Mouse (Mus musculus) NIH3T3 (cell line): Measurements from ENCODE around the gene Map2k3.
"Not testable (repeated sequence)": the region's sequence is repeated elsewhere in the genome, so short reads cannot be mapped to it uniquely, and the experiment has no call there.

Experiments
- DNase-seq: peaks from one replicate; pipeline ENCODE4 v3.0.0-alpha.2; 2012; ENCODE audit warnings: low read depth

Gene Map2k3

GRCm38 (mm10) chr11:60931869-60932481 is at the start of gene Map2k3:
Gene Map2k3, plus strand, starts transcription at chr11:60932033.
- DNase-seq, result peak; percentile 96

GRCm38 (mm10) chr11:60882386-60882785 is 49.4 kb upstream of the Map2k3 start:
- DNase-seq, result no peak

- DNase-seq, result not testable (repeated sequence)
Measured at GRCm38 (mm10) chr11:60886986-60887385, 44.8 kb upstream of the Map2k3 start.

GRCm38 (mm10) chr11:60889861-60890260 is 42.0 kb upstream of the Map2k3 start:
- peak; percentile 21 for DNase-seq

- DNase-seq, result no peak
Measured at GRCm38 (mm10) chr11:60890286-60890685, 41.5 kb upstream of the Map2k3 start.

- no peak for DNase-seq
Measured at GRCm38 (mm10) chr11:60890744-60891143, 41.1 kb upstream of the Map2k3 start.

GRCm38 (mm10) chr11:60895915-60896314 is 35.9 kb upstream of the Map2k3 start:
- DNase-seq, result no peak

GRCm38 (mm10) chr11:60902001-60902400 is 29.8 kb upstream of the Map2k3 start:
- DNase-seq, result no peak

- DNase-seq, result no peak
Measured at GRCm38 (mm10) chr11:60902486-60902885, 29.3 kb upstream of the Map2k3 start.

- DNase-seq, result no peak
Measured at GRCm38 (mm10) chr11:60903661-60904061, 28.2 kb upstream of the Map2k3 start.

- no peak for DNase-seq
Measured at GRCm38 (mm10) chr11:60905407-60906120, 26.3 kb upstream of the Map2k3 start.

GRCm38 (mm10) chr11:60906449-60906848 is 25.4 kb upstream of the Map2k3 start:
- DNase-seq, result no peak

GRCm38 (mm10) chr11:60908073-60908472 is 23.8 kb upstream of the Map2k3 start:
- peak; percentile 73 for DNase-seq

- DNase-seq, result no peak
Measured at GRCm38 (mm10) chr11:60909626-60910025, 22.2 kb upstream of the Map2k3 start.

GRCm38 (mm10) chr11:60912525-60912973 is 19.3 kb upstream of the Map2k3 start:
- no peak for DNase-seq

GRCm38 (mm10) chr11:60913301-60914196 is 18.3 kb upstream of the Map2k3 start:
- DNase-seq, result peak; percentile 93

GRCm38 (mm10) chr11:60914491-60914890 is 17.3 kb upstream of the Map2k3 start, which contains the start of gene Natd1:
Gene Natd1, minus strand, starts transcription at chr11:60914750.
- no peak for DNase-seq

- peak; percentile 48 for DNase-seq
Measured at GRCm38 (mm10) chr11:60915201-60915600, 16.6 kb upstream of the Map2k3 start.

- DNase-seq, result no peak
Measured at GRCm38 (mm10) chr11:60920021-60920420, 11.8 kb upstream of the Map2k3 start.

- no peak for DNase-seq
Measured at GRCm38 (mm10) chr11:60922195-60922594, 9.6 kb upstream of the Map2k3 start.

- no peak for DNase-seq
Measured at GRCm38 (mm10) chr11:60922964-60923363, 8.9 kb upstream of the Map2k3 start.

- DNase-seq, result no peak
Measured at GRCm38 (mm10) chr11:60924498-60924897, 7.3 kb upstream of the Map2k3 start.
